In the genomic region with DNA sequence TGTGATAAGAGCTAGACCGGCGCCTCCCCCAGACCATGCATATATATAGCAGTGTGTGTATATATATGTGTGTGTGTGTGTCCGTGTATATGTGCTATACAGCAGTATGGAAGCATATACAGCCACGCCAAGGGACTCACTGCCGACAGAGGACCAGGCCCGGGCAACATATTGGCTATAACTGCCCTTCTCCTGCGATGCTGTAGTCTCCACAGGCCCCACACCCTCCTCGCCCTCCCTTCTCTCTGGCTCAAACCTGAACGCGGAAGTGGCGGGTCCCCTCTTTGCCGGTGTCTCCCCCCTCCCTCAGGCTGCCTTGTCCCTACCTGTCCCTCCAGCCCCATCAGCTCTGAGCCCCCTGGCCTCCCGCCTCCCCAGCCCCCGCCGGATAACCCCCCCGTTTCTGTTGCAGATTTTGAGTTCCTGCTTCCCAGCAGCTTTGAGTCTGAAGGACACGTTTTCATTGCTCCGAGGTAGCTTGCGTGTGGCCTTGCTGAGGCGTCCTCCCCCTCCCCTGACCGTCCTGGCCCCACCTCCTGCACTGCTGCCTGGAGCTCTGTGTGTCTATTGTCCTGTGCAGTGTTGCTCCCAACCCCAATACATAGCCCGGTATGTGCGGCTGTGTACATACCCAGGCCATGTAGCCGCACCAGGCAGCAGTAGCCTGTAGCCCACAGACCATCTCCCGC, we compare ENCODE assay signal across 8 mouse cellular contexts. TPM values are rescaled to one million over a fixed set of nuclear protein-coding genes. Genes with fewer than 3 reads are reported as not detected.
DNase-seq lines count a peak whose midpoint lies in the region; ATAC-seq and TF ChIP-seq lines count a peak whose summit lies in the region.

No protein-coding gene starts in this region.

- H3ac ChIP-seq in myocyte (ENCODE audit: control insufficient read depth, insufficient read length) = no peak overlapping the region

- no peak for DNase-seq in kidney, adult 2 months
- peak; percentile 46 for DNase-seq in embryo, embryonic 11 days
- no peak for DNase-seq in layer of hippocampus, postnatal 25 days (ENCODE audit: extremely low spot score in 1 of 2, low spot score in 1 of 2)
- no peak for DNase-seq in spleen, postnatal 4 days (ENCODE audit: low spot score in 2 of 2)
- no peak for DNase-seq in right cerebral cortex, postnatal 25 days

- 25% methylated on average over 25 of the region's 25 CpGs for WGBS in kidney, embryonic 14.5 days
- 28% methylated on average over 25 of the region's 25 CpGs for WGBS in kidney, adult 2 months
- WGBS in intestine, embryonic 15.5 days = 16% methylated on average over 25 of the region's 25 CpGs

- TF ChIP-seq POLR2A in kidney, adult 2 months (IDR thresholded peaks at IDR 0.05; ENCODE audit: low read depth, low read length) = no peak
- TF ChIP-seq POLR2A in myocyte (IDR thresholded peaks at IDR 0.05; ENCODE audit: insufficient read length, low read depth) = no peak

- H3K4me3 ChIP-seq in kidney, embryonic 14.5 days (ENCODE audit: low read length) = no peak overlapping the region
- H3K4me3 ChIP-seq in kidney, adult 2 months (ENCODE audit: insufficient read depth, low read depth, low read length) = no peak overlapping the region
- H3K4me3 ChIP-seq in intestine, embryonic 15.5 days (replicated peaks) = peak overlapping the region; percentile 11
- H3K4me3 ChIP-seq in myocyte = no peak overlapping the region

- no peaks in the 10 kb centered on the region for H3K9me3 ChIP-seq in kidney, embryonic 14.5 days (ENCODE audit: control insufficient read depth, low read length)
- no peaks in the 10 kb centered on the region for H3K9me3 ChIP-seq in intestine, embryonic 15.5 days

- H3K27ac ChIP-seq in kidney, embryonic 14.5 days (ENCODE audit: low read depth, low read length) = no peak overlapping the region
- H3K27ac ChIP-seq in kidney, adult 2 months (ENCODE audit: insufficient read depth, low read depth, low read length) = no peak overlapping the region
- H3K27ac ChIP-seq in intestine, embryonic 15.5 days = no peak overlapping the region; the same call in 1 of the 2 replicates

- no peaks in the 10 kb centered on the region for H3K79me2 ChIP-seq in myocyte (ENCODE audit: control insufficient read depth, insufficient read depth)

- TF ChIP-seq CTCF in kidney, adult 2 months (conservative IDR thresholded peaks at IDR 0.05; ENCODE audit: insufficient read depth, insufficient read length, low read depth, low read length) = no peak

- H3K4me2 ChIP-seq in kidney, embryonic 14.5 days (replicated peaks; ENCODE audit: low read depth, low read length) = peak overlapping the region; percentile 34
- peak overlapping the region; percentile 62 for H3K4me2 ChIP-seq in intestine, embryonic 15.5 days (replicated peaks)
- H3K4me2 ChIP-seq in myocyte (ENCODE audit: low read depth) = peak overlapping the region; percentile 12

- H3K4me1 ChIP-seq in kidney, embryonic 14.5 days (ENCODE audit: control insufficient read depth, insufficient read depth, low read length) = peaks cover 15% of the 10 kb centered on the region; the same call in 1 of the 2 replicates
- no peaks in the 10 kb centered on the region for H3K4me1 ChIP-seq in kidney, adult 2 months (ENCODE audit: control insufficient read depth, insufficient read depth, low read length)
- H3K4me1 ChIP-seq in intestine, embryonic 15.5 days (replicated peaks) = peaks cover 29% of the 10 kb centered on the region

- no peak for ATAC-seq in kidney, embryonic 14.5 days (ENCODE audit: low FRiP score, low TSS enrichment)
- ATAC-seq in intestine, embryonic 15.5 days = peak; percentile 56

- H3K36me3 ChIP-seq in kidney, embryonic 14.5 days (ENCODE audit: control insufficient read depth, insufficient read depth, low read length) = no peaks in the 10 kb centered on the region
- no peaks in the 10 kb centered on the region for H3K36me3 ChIP-seq in kidney, adult 2 months (ENCODE audit: control insufficient read depth, insufficient read depth, low read length)
- H3K36me3 ChIP-seq in intestine, embryonic 15.5 days = no peaks in the 10 kb centered on the region
- H3K36me3 ChIP-seq in myocyte (ENCODE audit: control insufficient read depth, insufficient read depth) = no peaks in the 10 kb centered on the region

- H3K27me3 ChIP-seq in kidney, embryonic 14.5 days (ENCODE audit: control insufficient read depth, insufficient read depth, low read length) = peaks cover 7% of the 10 kb centered on the region; the same call in 1 of the 2 replicates
- no peaks in the 10 kb centered on the region for H3K27me3 ChIP-seq in kidney, adult 2 months (replicated peaks; ENCODE audit: control insufficient read depth, insufficient read depth, low read length)
- peaks cover 7% of the 10 kb centered on the region; the same call in 1 of the 2 replicates for H3K27me3 ChIP-seq in intestine, embryonic 15.5 days (replicated peaks)
- H3K27me3 ChIP-seq in myocyte (ENCODE audit: control insufficient read depth, insufficient read depth, insufficient read length) = peaks cover 75% of the 10 kb centered on the region

- no peak overlapping the region for H3K9ac ChIP-seq in kidney, embryonic 14.5 days (ENCODE audit: low read depth, low read length)
- H3K9ac ChIP-seq in intestine, embryonic 15.5 days = 0 out of 2 replicates have a peak overlapping the region, but pooled peaks have one; percentile 23

TF ChIP-seq in myocyte, 11 proteins besides CTCF, POLR2A, EP300 and RAD21:
- TF ChIP-seq USF1 (IDR thresholded peaks at IDR 0.05; ENCODE audit: low read depth) = no peak
- no peak for TF ChIP-seq REST (IDR thresholded peaks at IDR 0.05; ENCODE audit: insufficient read depth, insufficient read length)
- TF ChIP-seq POLR2AphosphoS2 (IDR thresholded peaks at IDR 0.05; ENCODE audit: insufficient read length, low read depth) = no peak
- no peak for TF ChIP-seq TCF3 (IDR thresholded peaks at IDR 0.05; ENCODE audit: insufficient read length, low read depth)
- no peak for TF ChIP-seq MYOD1 (IDR thresholded peaks at IDR 0.05; ENCODE audit: control insufficient read depth in 1 of 3, insufficient read length in 2 of 3, low read depth in 2 of 3)
- no peak for TF ChIP-seq CEBPB (IDR thresholded peaks at IDR 0.05; ENCODE audit: insufficient read depth, poor library complexity, severe bottlenecking)
- TF ChIP-seq E2F4 (IDR thresholded peaks at IDR 0.05; ENCODE audit: insufficient read depth) = no peak

RNA-seq across cellular contexts. Expression of a gene that starts 11.9 kb away (rescaled TPM):
- 45.0 and 49.9 TPM in 2 replicates for polyA plus RNA-seq in kidney, embryonic 14.5 days (2014; fragmentation: Nextera tagmentation; extraction: Ambion mirVana)
- 52.1 and 63.6 TPM in 2 replicates for polyA plus RNA-seq in kidney, adult 2 months (2012; rRNA removed)
- 42.2 and 43.0 TPM in 2 replicates for polyA plus RNA-seq in intestine, embryonic 15.5 days (2015; fragmentation: Nextera tagmentation; extraction: Ambion mirVana)
- 43.4 TPM for polyA plus RNA-seq in myocyte (2012; fragmentation: generic; extraction: Trizol)
- 10 to 100 TPM; 38.1 to 41.0 TPM for total RNA-seq in layer of hippocampus, postnatal 25 days (2021)

RNA-seq across cellular contexts. Expression of a gene that starts 20.1 kb away (rescaled TPM):
- polyA plus RNA-seq in kidney, embryonic 14.5 days (2014; fragmentation: Nextera tagmentation; extraction: Ambion mirVana) = 28.7 and 32.3 TPM in 2 replicates
- polyA plus RNA-seq in kidney, adult 2 months (2012; rRNA removed) = 62.6 and 77.4 TPM in 2 replicates
- 31.2 and 35.8 TPM in 2 replicates for polyA plus RNA-seq in intestine, embryonic 15.5 days (2015; fragmentation: Nextera tagmentation; extraction: Ambion mirVana)
- polyA plus RNA-seq in myocyte (2012; fragmentation: generic; extraction: Trizol) = 18.8 TPM
- 10 to 100 TPM; 16.4 to 18.5 TPM for total RNA-seq in layer of hippocampus, postnatal 25 days (2021)

RNA-seq across cellular contexts. Expression of a gene that starts 20.2 kb away (rescaled TPM):
- polyA plus RNA-seq in kidney, embryonic 14.5 days (2014; fragmentation: Nextera tagmentation; extraction: Ambion mirVana) = 41.0 and 48.6 TPM in 2 replicates
- polyA plus RNA-seq in kidney, adult 2 months (2012; rRNA removed) = 61.5 and 62.6 TPM in 2 replicates
- polyA plus RNA-seq in intestine, embryonic 15.5 days (2015; fragmentation: Nextera tagmentation; extraction: Ambion mirVana) = 33.9 and 36.9 TPM in 2 replicates
- polyA plus RNA-seq in myocyte (2012; fragmentation: generic; extraction: Trizol) = 24.6 TPM
- 10 to 100 TPM; 42.4 to 44.9 TPM for total RNA-seq in layer of hippocampus, postnatal 25 days (2021)

RNA-seq across cellular contexts. Expression of a gene that starts 25.2 kb away (rescaled TPM):
- 0.76 and 1.7 TPM in 2 replicates for polyA plus RNA-seq in kidney, embryonic 14.5 days (2014; fragmentation: Nextera tagmentation; extraction: Ambion mirVana)
- 52.6 and 52.9 TPM in 2 replicates for polyA plus RNA-seq in kidney, adult 2 months (2012; rRNA removed)
- polyA plus RNA-seq in intestine, embryonic 15.5 days (2015; fragmentation: Nextera tagmentation; extraction: Ambion mirVana) = 0.67 and 0.68 TPM in 2 replicates
- polyA plus RNA-seq in myocyte (2012; fragmentation: generic; extraction: Trizol) = 0.52 TPM
- total RNA-seq in layer of hippocampus, postnatal 25 days (2021) = 1 to 10 TPM; 4.7 to 5.2 TPM

RNA-seq across cellular contexts. Expression of a gene that starts 29.5 kb away (rescaled TPM):
- 53.2 and 60.1 TPM in 2 replicates for polyA plus RNA-seq in kidney, embryonic 14.5 days (2014; fragmentation: Nextera tagmentation; extraction: Ambion mirVana)
- 23.0 and 24.0 TPM in 2 replicates for polyA plus RNA-seq in kidney, adult 2 months (2012; rRNA removed)
- polyA plus RNA-seq in intestine, embryonic 15.5 days (2015; fragmentation: Nextera tagmentation; extraction: Ambion mirVana) = 51.7 and 52.7 TPM in 2 replicates
- 59.3 TPM for polyA plus RNA-seq in myocyte (2012; fragmentation: generic; extraction: Trizol)
- 10 to 100 TPM; 16.1 to 16.3 TPM for total RNA-seq in layer of hippocampus, postnatal 25 days (2021)

Comparison
In these comparisons a context has a peak if more than half of its experiments do, and no peak if none do; other contexts are left out.
1. H3K4me2 ChIP-seq: peak in every context shown above with its lines; median percentile 62 in intestine, embryonic 15.5 days; 34 in kidney, embryonic 14.5 days; 12 in myocyte.